In genomic region chr1:93804818-93805217, GRCm38 (mm10) we compare ENCODE assay signal across 8 mouse cellular contexts. TPM values are rescaled to one million over a fixed set of nuclear protein-coding genes. Genes with fewer than 3 reads are reported as not detected.
DNase-seq lines count a peak whose midpoint lies in the region; ATAC-seq and TF ChIP-seq lines count a peak whose summit lies in the region.

No protein-coding gene starts in this region.

- no peak for ATAC-seq in liver, postnatal 0 days

- WGBS in hindbrain, embryonic 10.5 days, result 81% methylated on average over 4 of the region's 4 CpGs
- 55% methylated on average over 4 of the region's 4 CpGs for WGBS in liver, postnatal 0 days (ENCODE audit: insufficient replicate concordance)

- no peak for TF ChIP-seq EP300 in liver, postnatal 0 days (IDR thresholded peaks at IDR 0.05; ENCODE audit: low read depth)

- H3K4me3 ChIP-seq in gastrocnemius, adult 2 months, result peak overlapping the region; percentile 95
- H3K4me3 ChIP-seq in E14TG2a.4 (replicated peaks; ENCODE audit: low read length), result peak overlapping the region; percentile 88
- H3K4me3 ChIP-seq in hindbrain, embryonic 10.5 days, result peak overlapping the region; percentile 88
- H3K4me3 ChIP-seq in liver, postnatal 0 days (ENCODE audit: low read depth, low read length), result peak overlapping the region; percentile 83

- H3K9ac ChIP-seq in liver, postnatal 0 days (replicated peaks), result peak overlapping the region; percentile 91; the same call in 1 of the 2 replicates

- H3K4me2 ChIP-seq in liver, postnatal 0 days (ENCODE audit: low read depth, low read length), result peak overlapping the region; percentile 93

- H3K36me3 ChIP-seq in E14TG2a.4 (ENCODE audit: insufficient read depth, low read length), result peaks cover 58% of the 10 kb centered on the region
- peaks cover 53% of the 10 kb centered on the region for H3K36me3 ChIP-seq in hindbrain, embryonic 10.5 days
- H3K36me3 ChIP-seq in liver, postnatal 0 days (replicated peaks; ENCODE audit: insufficient read depth, low read length), result peaks cover 29% of the 10 kb centered on the region

- H3K4me1 ChIP-seq in E14TG2a.4 (replicated peaks; ENCODE audit: low read depth, low read length), result peaks cover 71% of the 10 kb centered on the region
- peaks cover 42% of the 10 kb centered on the region for H3K4me1 ChIP-seq in hindbrain, embryonic 10.5 days (replicated peaks)
- H3K4me1 ChIP-seq in liver, postnatal 0 days (ENCODE audit: insufficient read depth), result peaks cover 36% of the 10 kb centered on the region

- intact Hi-C loops in gastrocnemius, adult 2 months (cut with DNase I), result loop anchor here (10.0 kb wide), 1 partner anchor 290 kb away; the partner anchor contains the start of gene Farp2
- intact Hi-C loops in gastrocnemius, postnatal 36 days (cut with DNase I), result loop anchor here (5.0 kb wide), 1 partner anchor 138 kb away; no protein-coding TSS in a partner anchor

- peak overlapping the region; percentile 99; the same call in 1 of the 2 replicates for H3K27ac ChIP-seq in gastrocnemius, adult 2 months
- peak overlapping the region; percentile 98; the same call in 1 of the 2 replicates for H3K27ac ChIP-seq in hindbrain, embryonic 10.5 days
- H3K27ac ChIP-seq in liver, postnatal 0 days (ENCODE audit: low read depth), result peak overlapping the region; percentile 99

- no peak for TF ChIP-seq CTCF in gastrocnemius, adult 2 months (IDR thresholded peaks at IDR 0.05)
- no peak for TF ChIP-seq CTCF in E14TG2a.4 (conservative IDR thresholded peaks at IDR 0.05; ENCODE audit: low read length)
- no peak for TF ChIP-seq CTCF in liver, postnatal 0 days (IDR thresholded peaks at IDR 0.05; ENCODE audit: low read depth)

- no peak for DNase-seq in gastrocnemius, adult 2 months
- no peak for DNase-seq in gastrocnemius, postnatal 36 days
- DNase-seq in hindbrain, embryonic 10.5 days (ENCODE audit: low spot score), result no peak
- DNase-seq in liver, postnatal 0 days, result no peak
- DNase-seq in adrenal gland, postnatal 25 days, result no peak
- DNase-seq in adrenal gland, adult (ENCODE audit: inconsistent age in 2 of 2, low spot score in 1 of 2), result no peak
- DNase-seq in left cerebral cortex, adult 11 months (ENCODE audit: low spot score), result no peak

- H3K27me3 ChIP-seq in E14TG2a.4 (ENCODE audit: insufficient read depth, low read length), result no peaks in the 10 kb centered on the region
- H3K27me3 ChIP-seq in hindbrain, embryonic 10.5 days (ENCODE audit: insufficient read depth, poor library complexity, severe bottlenecking), result no peaks in the 10 kb centered on the region
- no peaks in the 10 kb centered on the region for H3K27me3 ChIP-seq in liver, postnatal 0 days (ENCODE audit: insufficient read depth, low read length)

- H3K9me3 ChIP-seq in E14TG2a.4 (ENCODE audit: low read length), result no peaks in the 10 kb centered on the region
- no peaks in the 10 kb centered on the region for H3K9me3 ChIP-seq in hindbrain, embryonic 10.5 days
- H3K9me3 ChIP-seq in liver, postnatal 0 days (ENCODE audit: low read length), result no peaks in the 10 kb centered on the region

RNA-seq across cellular contexts. Expression of gene Ing5, which starts 1.1 kb away (rescaled TPM):
- total RNA-seq in gastrocnemius, adult 2 months (2021), result 1 to 10 TPM; 3.6 to 5.8 TPM
- 1 to 10 TPM; 3.0 to 4.2 TPM for total RNA-seq in gastrocnemius, postnatal 36 days (2021)
- polyA plus RNA-seq in hindbrain, embryonic 10.5 days (2016; fragmentation: Nextera tagmentation; extraction: Ambion mirVana), result 17.4 and 24.4 TPM in 2 replicates
- polyA plus RNA-seq in liver, postnatal 0 days (2015; fragmentation: Nextera tagmentation; extraction: Ambion mirVana), result 4.6 and 5.7 TPM in 2 replicates
- total RNA-seq in adrenal gland, postnatal 25 days (2021), result 15.0 and 20.0 TPM in 2 replicates

RNA-seq across cellular contexts. Expression of gene Dtymk, which starts 3.1 kb away (rescaled TPM):
- total RNA-seq in gastrocnemius, adult 2 months (2021), result 10 to 100 TPM; 14.1 to 18.6 TPM
- 10 to 100 TPM; 14.0 to 15.1 TPM for total RNA-seq in gastrocnemius, postnatal 36 days (2021)
- polyA plus RNA-seq in hindbrain, embryonic 10.5 days (2016; fragmentation: Nextera tagmentation; extraction: Ambion mirVana), result 228 and 263 TPM in 2 replicates
- 73.3 and 78.9 TPM in 2 replicates for polyA plus RNA-seq in liver, postnatal 0 days (2015; fragmentation: Nextera tagmentation; extraction: Ambion mirVana)
- total RNA-seq in adrenal gland, postnatal 25 days (2021), result 77.9 and 86.1 TPM in 2 replicates

RNA-seq across cellular contexts. Expression of gene D2hgdh, which starts 19.9 kb away (rescaled TPM):
- 10 to 100 TPM; 21.7 to 22.9 TPM for total RNA-seq in gastrocnemius, adult 2 months (2021)
- 10 to 100 TPM; 17.2 to 22.1 TPM for total RNA-seq in gastrocnemius, postnatal 36 days (2021)
- polyA plus RNA-seq in hindbrain, embryonic 10.5 days (2016; fragmentation: Nextera tagmentation; extraction: Ambion mirVana), result 16.1 and 16.4 TPM in 2 replicates
- 4.3 and 5.7 TPM in 2 replicates for polyA plus RNA-seq in liver, postnatal 0 days (2015; fragmentation: Nextera tagmentation; extraction: Ambion mirVana)
- total RNA-seq in adrenal gland, postnatal 25 days (2021), result 50.2 and 61.4 TPM in 2 replicates

RNA-seq across cellular contexts. Expression of gene Thap4, which starts 50.2 kb away (rescaled TPM):
- 10 to 100 TPM; 70.0 to 94.1 TPM for total RNA-seq in gastrocnemius, adult 2 months (2021)
- total RNA-seq in gastrocnemius, postnatal 36 days (2021), result 10 to 100 TPM; 61.0 to 65.6 TPM
- polyA plus RNA-seq in hindbrain, embryonic 10.5 days (2016; fragmentation: Nextera tagmentation; extraction: Ambion mirVana), result 40.7 and 48.8 TPM in 2 replicates
- 13.0 TPM in 2 replicates for polyA plus RNA-seq in liver, postnatal 0 days (2015; fragmentation: Nextera tagmentation; extraction: Ambion mirVana)
- 58.4 and 59.2 TPM in 2 replicates for total RNA-seq in adrenal gland, postnatal 25 days (2021)

RNA-seq across cellular contexts. Expression of gene Atg4b, which starts 53.5 kb away (rescaled TPM):
- total RNA-seq in gastrocnemius, adult 2 months (2021), result 10 to 100 TPM; 24.0 to 31.3 TPM
- total RNA-seq in gastrocnemius, postnatal 36 days (2021), result 10 to 100 TPM; 27.0 to 28.5 TPM
- polyA plus RNA-seq in hindbrain, embryonic 10.5 days (2016; fragmentation: Nextera tagmentation; extraction: Ambion mirVana), result 83.7 and 103 TPM in 2 replicates
- polyA plus RNA-seq in liver, postnatal 0 days (2015; fragmentation: Nextera tagmentation; extraction: Ambion mirVana), result 48.9 and 51.6 TPM in 2 replicates
- total RNA-seq in adrenal gland, postnatal 25 days (2021), result 63.3 and 88.0 TPM in 2 replicates
